Mouse (Mus musculus) kidney, embryonic 14.5 days (tissue): ENCODE measurements around the gene Parp1. TPM values are rescaled to one million over a fixed set of nuclear protein-coding genes. Genes with fewer than 3 reads are reported as not detected.
"Not testable (repeated sequence)": the region's sequence is repeated elsewhere in the genome, so short reads cannot be mapped to it uniquely, and the experiment has no call there.

ENCODE experiments used
- ATAC-seq: fragments of 200-750 bp; cut with Nextera tagmentation; 2 replicates; pipeline ENCODE4 v1.8.0; 2017; ENCODE audit warnings: moderate number of reproducible peaks, mild to moderate bottlenecking, moderate TSS enrichment, moderate library complexity; ENCODE audit not compliant: low FRiP score, low TSS enrichment
- H3K27ac ChIP-seq: fragments of 300-500 bp; sonication (generic); 2 replicates; pipeline ENCODE4 v1.5.1; 2014; ENCODE audit warnings: low read depth, mild to moderate bottlenecking, low read length, moderate library complexity, mixed read lengths
- H3K27me3 ChIP-seq: fragments of 300-500 bp; sonication (generic); 2 replicates; pipeline ENCODE4 v1.6.1; 2014; ENCODE audit warnings: mild to moderate bottlenecking, low read length; ENCODE audit not compliant: control insufficient read depth, insufficient read depth
- H3K36me3 ChIP-seq: fragments of 300-500 bp; sonication (generic); 2 replicates; pipeline ENCODE4 v1.6.1; 2014; ENCODE audit warnings: low read length, mixed read lengths; ENCODE audit not compliant: control insufficient read depth, insufficient read depth
- H3K4me1 ChIP-seq: fragments of 300-500 bp; sonication (generic); 2 replicates; pipeline ENCODE4 v1.6.1; 2014; ENCODE audit warnings: low read length, mixed read lengths; ENCODE audit not compliant: control insufficient read depth, insufficient read depth
- H3K4me2 ChIP-seq: fragments of 300-500 bp; sonication (generic); replicated peaks from 2 replicates; pipeline ENCODE4 v1.6.1; 2014; ENCODE audit warnings: low read depth, mild to moderate bottlenecking, low read length
- H3K4me3 ChIP-seq: fragments of 300-500 bp; sonication (generic); 2 replicates; pipeline ENCODE4 v1.5.1; 2014; ENCODE audit warnings: mild to moderate bottlenecking, low read length
- H3K9ac ChIP-seq: fragments of 300-500 bp; sonication (generic); 2 replicates; pipeline ENCODE4 v1.6.1; 2014; ENCODE audit warnings: low read depth, mild to moderate bottlenecking, low read length, moderate library complexity
- H3K9me3 ChIP-seq: fragments of 300-500 bp; sonication (generic); 2 replicates; pipeline ENCODE4 v1.6.1; 2016; ENCODE audit warnings: low read length; ENCODE audit not compliant: control insufficient read depth
- WGBS: fragments of 180-500 bp; shearing (Covaris S2); extraction: QIAGEN DNeasy Blood & Tissue Kit; methylation state at CpG from one replicate; pipeline ENCODE4 v1.1.7; 2014; 5-methylcytosine and 5-hydroxymethylcytosine counted together
- polyA plus RNA-seq: library from polyadenylated mRNA; unstranded; fragments of >200 nt; fragmentation: Nextera tagmentation; extraction: Ambion mirVana; gene quantifications from 2 replicates; pipeline ENCODE4 v1.2.1, GENCODE M21; 2014

Parp1 gene
- polyA plus RNA-seq, 1 experiment from 2014 or later: 165 TPM

GRCm38 (mm10) chr1:180571018-180571589, 2.4 kb downstream of the Parp1 start:
- no peaks in the 10 kb centered on the region for H3K27me3 ChIP-seq
- no peak overlapping the region for H3K9ac ChIP-seq
- no peak overlapping the region for H3K4me2 ChIP-seq
- 61% methylated on average over 8 of the region's 8 CpGs for WGBS
- peaks cover 23% of the 10 kb centered on the region; the same call in 1 of the 2 replicates for H3K36me3 ChIP-seq
- no peak overlapping the region for H3K27ac ChIP-seq
- no peak overlapping the region for H3K4me3 ChIP-seq
- peaks cover 15% of the 10 kb centered on the region for H3K4me1 ChIP-seq
- 0 out of 2 replicates have a peak, but pooled peaks cover 6% of the 10 kb centered on the region for H3K9me3 ChIP-seq
- no peak for ATAC-seq

- H3K9ac ChIP-seq, ATAC-seq, H3K4me3 ChIP-seq, H3K27me3 ChIP-seq, H3K4me2 ChIP-seq, H3K27ac ChIP-seq, H3K9me3 ChIP-seq: not testable (repeated sequence)
- H3K36me3 ChIP-seq: peaks cover 29% of the 10 kb centered on the region
- WGBS: 83% methylated on average over 6 of the region's 6 CpGs
- peaks cover 15% of the 10 kb centered on the region for H3K4me1 ChIP-seq
Measured at GRCm38 (mm10) chr1:180571721-180572120, 3.0 kb downstream of the Parp1 start.

GRCm38 (mm10) chr1:180572154-180572553, 3.4 kb downstream of the Parp1 start:
- Histone ChIP-seq H3K36me3 (peaks cover 33% of the 10 kb centered on the region), H3K27ac (no peak overlapping the region), H3K9ac (no peak overlapping the region), H3K4me1 (peaks cover 15% of the 10 kb centered on the region), H3K27me3 (no peaks in the 10 kb centered on the region), H3K9me3 (0 out of 2 replicates have a peak, but pooled peaks cover 6% of the 10 kb centered on the region), H3K4me3 (no peak overlapping the region), H3K4me2 (no peak overlapping the region)
- no peak for ATAC-seq
- 92% methylated on average over 9 of the region's 9 CpGs for WGBS

GRCm38 (mm10) chr1:180576524-180576923, 7.8 kb downstream of the Parp1 start:
- H3K9me3 ChIP-seq: 0 out of 2 replicates have a peak, but pooled peaks cover 6% of the 10 kb centered on the region
- H3K4me1 ChIP-seq: 0 out of 2 replicates have a peak, but pooled peaks cover 2% of the 10 kb centered on the region
- ATAC-seq: no peak
- H3K4me3 ChIP-seq: no peak overlapping the region
- no peak overlapping the region for H3K4me2 ChIP-seq
- H3K27me3 ChIP-seq: no peaks in the 10 kb centered on the region
- H3K9ac ChIP-seq: no peak overlapping the region
- H3K36me3 ChIP-seq: peaks cover 76% of the 10 kb centered on the region
- H3K27ac ChIP-seq: no peak overlapping the region
- 87% methylated on average over 3 of the region's 3 CpGs for WGBS

GRCm38 (mm10) chr1:180577837-180578236, 9.1 kb downstream of the Parp1 start:
- Histone ChIP-seq H3K9ac (no peak overlapping the region), H3K4me1 (no peaks in the 10 kb centered on the region), H3K27ac (no peak overlapping the region), H3K27me3 (no peaks in the 10 kb centered on the region), H3K36me3 (peaks cover 89% of the 10 kb centered on the region), H3K9me3 (0 out of 2 replicates have a peak, but pooled peaks cover 6% of the 10 kb centered on the region), H3K4me2 (no peak overlapping the region), H3K4me3 (no peak overlapping the region)
- WGBS: 83% methylated on average over 4 of the region's 4 CpGs
- ATAC-seq: no peak

- 91% methylated on average over 17 of the region's 17 CpGs for WGBS
- no peak for ATAC-seq
- no peak overlapping the region for H3K4me3 ChIP-seq
Measured at GRCm38 (mm10) chr1:180587792-180588442, 19.2 kb downstream of the Parp1 start.

GRCm38 (mm10) chr1:180600578-180600977, 31.9 kb downstream of the Parp1 start:
- WGBS: 92% methylated on average over 6 of the region's 6 CpGs
- Histone ChIP-seq H3K4me1 (no peaks in the 10 kb centered on the region), H3K9ac (no peak overlapping the region), H3K4me3 (no peak overlapping the region), H3K36me3 (peaks cover 78% of the 10 kb centered on the region), H3K27ac (no peak overlapping the region), H3K4me2 (no peak overlapping the region), H3K27me3 (no peaks in the 10 kb centered on the region), H3K9me3 (no peaks in the 10 kb centered on the region)
- no peak for ATAC-seq

More at GRCm38 (mm10) chr1:180587792-180588442, 19.2 kb downstream of the Parp1 start:
- no peaks in the 10 kb centered on the region for H3K27me3 ChIP-seq
- H3K9ac ChIP-seq: no peak overlapping the region
- H3K27ac ChIP-seq: no peak overlapping the region
- H3K9me3 ChIP-seq: no peaks in the 10 kb centered on the region
- no peaks in the 10 kb centered on the region for H3K4me1 ChIP-seq
- H3K4me2 ChIP-seq: no peak overlapping the region
- H3K36me3 ChIP-seq: peaks cover 100% of the 10 kb centered on the region

GRCm38 (mm10) chr1:180601806-180602205, 33.1 kb downstream of the Parp1 start:
- Histone ChIP-seq H3K9ac (no peak overlapping the region), H3K4me1 (no peaks in the 10 kb centered on the region), H3K36me3 (peaks cover 66% of the 10 kb centered on the region), H3K4me3 (no peak overlapping the region), H3K9me3 (no peaks in the 10 kb centered on the region), H3K4me2 (no peak overlapping the region), H3K27ac (no peak overlapping the region), H3K27me3 (no peaks in the 10 kb centered on the region)
- ATAC-seq: no peak
- 92% methylated on average over 6 of the region's 6 CpGs for WGBS

GRCm38 (mm10) chr1:180604579-180604978, 35.9 kb downstream of the Parp1 start:
- no peaks in the 10 kb centered on the region for H3K4me1 ChIP-seq
- no peak overlapping the region for H3K9ac ChIP-seq
- 76% methylated on average over 4 of the region's 4 CpGs for WGBS
- H3K4me2 ChIP-seq: no peak overlapping the region
- H3K9me3 ChIP-seq: no peaks in the 10 kb centered on the region
- H3K4me3 ChIP-seq: no peak overlapping the region
- no peak overlapping the region for H3K27ac ChIP-seq
- peaks cover 39% of the 10 kb centered on the region for H3K36me3 ChIP-seq
- no peaks in the 10 kb centered on the region for H3K27me3 ChIP-seq
- no peak for ATAC-seq
